Mouse (Mus musculus) small intestine, adult 2 months (tissue): ENCODE data around the gene E330009J07Rik.

ENCODE experiments used
- CTCF ChIP-seq: fragments of 200-500 bp; IDR thresholded peaks from 2 replicates; pipeline ENCODE4 v1.5.1; 2012; ENCODE audit warnings: low read depth, mild to moderate bottlenecking, control low read depth, inconsistent platforms, low read length, moderate library complexity, mixed read lengths; ENCODE audit not compliant: insufficient replicate concordance, insufficient read length; ENCODE audit errors: extremely low read depth
- POLR2A ChIP-seq: fragments of 200-500 bp; IDR thresholded peaks from 2 replicates; pipeline ENCODE4 v1.6.1; 2012; ENCODE audit warnings: low read depth, mild to moderate bottlenecking, control low read depth, inconsistent platforms, low read length, moderate library complexity

DNA sequence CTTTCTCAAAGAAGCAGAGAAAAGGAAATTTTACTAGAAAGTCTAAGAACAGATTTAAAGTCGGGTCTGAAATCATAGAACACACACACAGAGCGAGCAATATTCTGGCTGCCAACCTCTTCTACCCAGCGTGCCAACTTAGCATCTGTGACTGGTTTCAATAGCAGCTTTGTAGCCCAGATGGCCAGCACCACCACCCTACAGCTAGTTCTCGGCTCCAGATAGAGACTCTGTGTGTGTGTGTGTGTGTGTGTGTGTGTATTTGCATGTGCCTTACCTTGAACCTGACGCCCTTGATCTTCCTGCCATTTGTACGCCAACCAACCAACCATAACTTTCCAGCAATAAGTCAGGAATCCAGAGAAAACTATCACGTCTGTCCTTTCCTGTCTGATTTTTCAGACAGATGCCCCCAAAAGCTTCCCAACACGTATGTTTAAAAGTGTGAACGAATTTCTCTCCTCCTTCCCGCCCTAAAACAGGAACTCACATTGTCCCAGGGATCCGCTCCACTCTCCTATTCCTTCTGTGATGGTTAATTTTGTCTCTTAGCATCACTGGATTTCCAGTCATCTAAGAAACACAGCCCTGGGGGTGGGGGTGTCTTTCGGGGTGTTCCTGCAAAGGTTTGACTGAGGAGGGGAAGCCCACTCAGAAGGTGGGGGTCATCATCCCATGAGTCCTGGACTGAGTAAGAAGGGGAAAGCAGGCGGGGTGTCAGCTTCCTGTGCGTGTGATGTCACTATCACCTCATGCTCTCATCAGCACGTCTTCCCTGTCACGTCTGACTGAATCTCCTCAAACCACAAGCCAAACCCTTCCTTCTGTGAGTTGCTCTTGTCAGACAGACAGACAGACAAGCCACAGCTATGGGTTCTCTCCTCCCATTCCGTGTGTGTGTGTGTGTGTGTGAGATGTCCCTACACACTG is 3.3 kb downstream of the E330009J07Rik start:
- TF ChIP-seq CTCF (no peak), POLR2A (no peak)
